Mouse (Mus musculus) stomach, embryonic 15.5 days (tissue): Measurements from ENCODE around the gene Gm49373. TPM values are rescaled to one million over a fixed set of nuclear protein-coding genes. Genes with fewer than 3 reads are reported as not detected.
A peak's percentile ranks its signal among the peaks of the same experiment; 100 is the strongest.
"Not testable (repeated sequence)": the region's sequence is repeated elsewhere in the genome, so short reads cannot be mapped to it uniquely, and the experiment has no call there.

Experiments used
- ATAC-seq: fragments of 200-750 bp; cut with Nextera tagmentation; 2 replicates; pipeline ENCODE4 v1.8.0; 2017; ENCODE audit warnings: low read depth, moderate number of reproducible peaks, moderate TSS enrichment; ENCODE audit not compliant: insufficient read depth, low FRiP score
- H3K27ac ChIP-seq: fragments of 300-500 bp; sonication (generic); 2 replicates; pipeline ENCODE4 v1.5.1; 2015; ENCODE audit warnings: mild to moderate bottlenecking, inconsistent platforms
- H3K27me3 ChIP-seq: fragments of 300-500 bp; sonication (generic); replicated peaks from 2 replicates; pipeline ENCODE4 v1.6.1; 2015; ENCODE audit warnings: inconsistent platforms
- H3K36me3 ChIP-seq: fragments of 300-500 bp; sonication (generic); 2 replicates; pipeline ENCODE4 v1.6.1; 2015; ENCODE audit warnings: inconsistent platforms
- H3K4me1 ChIP-seq: fragments of 300-500 bp; sonication (generic); 2 replicates; pipeline ENCODE4 v1.6.1; 2015; ENCODE audit warnings: inconsistent platforms
- H3K4me2 ChIP-seq: fragments of 300-500 bp; sonication (generic); 2 replicates; pipeline ENCODE4 v1.6.1; 2015; ENCODE audit warnings: mild to moderate bottlenecking, inconsistent platforms
- H3K4me3 ChIP-seq: fragments of 300-500 bp; sonication (generic); replicated peaks from 2 replicates; pipeline ENCODE4 v1.5.1; 2015; ENCODE audit warnings: inconsistent platforms
- H3K9ac ChIP-seq: fragments of 300-500 bp; sonication (generic); 2 replicates; pipeline ENCODE4 v1.6.1; 2015; ENCODE audit warnings: inconsistent platforms
- H3K9me3 ChIP-seq: fragments of 300-500 bp; sonication (generic); 2 replicates; pipeline ENCODE4 v1.6.1; 2016; ENCODE audit warnings: inconsistent platforms
- WGBS: fragments of 180-500 bp; shearing (Covaris S2); methylation state at CpG from one replicate; pipeline ENCODE4 v1.1.7; 2015; 5-methylcytosine and 5-hydroxymethylcytosine counted together
- polyA plus RNA-seq: library from polyadenylated mRNA; unstranded; fragments of >200 nt; fragmentation: Nextera tagmentation; extraction: Ambion mirVana; gene quantifications from 2 replicates; pipeline ENCODE4 v1.2.1, GENCODE M21; 2015

Gene Gm49373
- polyA plus RNA-seq, 1 experiment from 2014 or later, result 0.82 TPM

DNA sequence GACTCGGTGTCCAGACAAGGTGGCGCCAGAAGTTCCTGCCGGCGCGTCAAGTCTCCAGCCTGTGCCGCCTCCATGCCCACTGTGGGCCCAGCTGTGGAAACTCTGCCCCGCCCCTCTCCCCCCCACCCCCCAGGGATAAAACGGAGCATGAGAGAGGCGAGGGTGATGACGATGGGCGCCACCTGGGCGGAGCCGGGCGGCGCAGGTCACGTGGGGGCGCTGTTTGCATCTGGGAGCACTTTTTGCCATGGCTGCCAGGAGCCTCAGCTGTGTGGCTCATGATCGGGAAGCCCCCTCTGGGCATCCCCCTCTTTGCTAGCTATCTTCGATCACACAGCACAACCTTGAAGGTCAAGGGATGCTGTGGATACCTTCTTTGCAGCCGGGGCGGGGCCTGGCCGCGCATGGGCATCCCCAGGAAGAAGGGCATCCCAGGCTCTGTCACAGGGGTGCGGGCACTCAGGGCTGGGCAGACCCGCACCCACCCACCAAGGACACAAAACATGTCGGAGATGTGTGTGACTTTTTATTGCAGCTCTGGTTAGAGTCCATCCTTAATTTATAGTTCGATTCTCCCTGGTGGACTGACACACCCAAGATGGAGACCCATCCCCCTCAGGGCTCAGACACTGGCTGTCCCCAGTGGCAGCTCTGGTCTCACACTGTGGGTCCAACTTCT is 5.8 kb downstream of the Gm49373 start, which contains the start of gene Zglp1:
TSS of gene Zglp1 (minus strand) at position 88 of the 679 bp plus-strand sequence.
- Histone ChIP-seq H3K9ac (no peak within 1 kb of the TSS), H3K9me3 (no peaks in the 10 kb centered on the region), H3K36me3 (peaks cover 27% of the 10 kb centered on the region), H3K4me3 (no peak within 1 kb of the TSS), H3K4me2 (no peak within 1 kb of the TSS), H3K4me1 (0 out of 2 replicates have a peak, but pooled peaks cover 7% of the 10 kb centered on the region), H3K27me3 (no peaks in the 10 kb centered on the region), H3K27ac (no peak within 1 kb of the TSS)
- no peak for ATAC-seq
- WGBS, result 83% methylated on average over 27 of the region's 27 CpGs

DNA sequence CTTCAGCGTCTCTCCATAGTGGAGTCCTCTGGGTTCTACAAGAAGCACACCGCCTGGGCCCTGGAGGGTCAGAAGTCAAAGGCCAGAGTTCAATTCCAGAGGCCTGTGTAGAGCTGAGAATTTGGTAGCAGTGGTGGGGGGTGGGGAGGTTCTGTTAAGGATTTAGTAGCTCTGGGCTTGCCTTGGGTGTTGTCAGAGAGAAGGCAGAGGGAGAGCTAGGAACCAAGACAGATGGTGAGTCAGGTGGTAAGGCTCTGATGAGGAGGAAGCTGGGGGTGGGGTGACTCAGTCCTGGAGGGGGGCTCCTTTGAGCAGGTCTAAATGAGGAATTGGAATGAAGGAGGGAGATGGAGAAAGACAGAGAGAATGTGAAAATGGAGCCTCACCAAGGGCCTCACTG is 10.0 kb downstream of the Gm49373 start:
- no peaks in the 10 kb centered on the region for H3K27me3 ChIP-seq
- WGBS, result 89% methylated on average over 2 of the region's 2 CpGs
- H3K36me3 ChIP-seq, result peaks cover 21% of the 10 kb centered on the region
- no peak overlapping the region for H3K27ac ChIP-seq
- no peaks in the 10 kb centered on the region for H3K9me3 ChIP-seq
- ATAC-seq, result no peak
- H3K4me1 ChIP-seq, result no peaks in the 10 kb centered on the region
- no peak overlapping the region for H3K4me3 ChIP-seq
- no peak overlapping the region for H3K9ac ChIP-seq
- H3K4me2 ChIP-seq, result no peak overlapping the region

- Histone ChIP-seq H3K36me3 (no peaks in the 10 kb centered on the region), H3K27me3 (no peaks in the 10 kb centered on the region), H3K27ac (no peak overlapping the region), H3K4me2 (no peak overlapping the region), H3K9me3 (no peaks in the 10 kb centered on the region), H3K4me3 (no peak overlapping the region), H3K4me1 (no peaks in the 10 kb centered on the region), H3K9ac (no peak overlapping the region)
- 60% methylated on average over 10 of the region's 10 CpGs for WGBS
- no peak for ATAC-seq
These were observed 21.3 kb downstream of the Gm49373 start for GRCm38 (mm10) chr9:21051578-21051977.

- Histone ChIP-seq H3K4me2 (no peak overlapping the region), H3K4me3 (no peak overlapping the region), H3K4me1 (peaks cover 3% of the 10 kb centered on the region; the same call in 1 of the 2 replicates), H3K9me3 (no peaks in the 10 kb centered on the region), H3K36me3 (no peaks in the 10 kb centered on the region), H3K9ac (no peak overlapping the region), H3K27me3 (peaks cover 4% of the 10 kb centered on the region; the same call in 1 of the 2 replicates), H3K27ac (no peak overlapping the region)
- ATAC-seq, result no peak
- WGBS, result 82% methylated on average over 3 of the region's 3 CpGs
These were observed 27.7 kb downstream of the Gm49373 start for GRCm38 (mm10) chr9:21045235-21045634.

DNA sequence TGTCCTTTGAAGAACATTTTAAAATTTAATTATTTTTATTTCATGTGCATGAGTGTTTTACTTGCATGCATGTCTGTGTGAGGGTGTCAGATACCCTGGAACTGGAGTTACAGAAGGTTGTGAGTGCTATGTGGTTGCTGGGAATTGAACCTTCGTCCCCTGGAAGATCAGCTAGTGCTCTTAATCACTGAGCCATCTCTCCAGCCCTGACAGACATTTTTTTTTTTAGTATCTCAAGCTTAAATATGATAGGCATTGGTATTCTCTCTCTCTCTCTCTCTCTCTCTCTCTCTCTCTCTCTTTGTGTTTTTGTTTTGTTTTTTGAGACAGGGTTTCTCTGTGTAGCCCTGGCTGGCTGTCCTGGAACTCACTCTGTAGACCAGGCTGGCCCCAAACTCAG is 28.1 kb downstream of the Gm49373 start:
- ATAC-seq, H3K9me3 ChIP-seq: not testable (repeated sequence)
- 39% methylated on average over 1 of the region's 1 CpGs for WGBS

GRCm38 (mm10) chr9:21043563-21043962 is 29.3 kb downstream of the Gm49373 start:
- H3K4me3 ChIP-seq, result no peak overlapping the region
- no peak for ATAC-seq

More for the DNA sequence above, 28.1 kb downstream of the Gm49373 start:
- not testable (repeated sequence) for H3K27ac ChIP-seq, H3K4me1 ChIP-seq, H3K27me3 ChIP-seq, H3K9ac ChIP-seq, H3K4me3 ChIP-seq, H3K4me2 ChIP-seq, H3K36me3 ChIP-seq

GRCm38 (mm10) chr9:21041308-21041707 is 31.6 kb downstream of the Gm49373 start:
- no peak overlapping the region for H3K27ac ChIP-seq
- H3K4me1 ChIP-seq, result peaks cover 18% of the 10 kb centered on the region
- WGBS, result 32% methylated on average over 4 of the region's 4 CpGs
- no peaks in the 10 kb centered on the region for H3K36me3 ChIP-seq
- no peak overlapping the region for H3K4me2 ChIP-seq
- no peak overlapping the region for H3K9ac ChIP-seq
- H3K9me3 ChIP-seq, result no peaks in the 10 kb centered on the region
- H3K4me3 ChIP-seq, result no peak overlapping the region
- H3K27me3 ChIP-seq, result peaks cover 41% of the 10 kb centered on the region
- ATAC-seq, result no peak

More at GRCm38 (mm10) chr9:21043563-21043962, 29.3 kb downstream of the Gm49373 start:
- Histone ChIP-seq H3K4me1 (peaks cover 4% of the 10 kb centered on the region; the same call in 1 of the 2 replicates), H3K9me3 (no peaks in the 10 kb centered on the region), H3K4me2 (no peak overlapping the region), H3K27me3 (peaks cover 18% of the 10 kb centered on the region), H3K9ac (no peak overlapping the region), H3K36me3 (no peaks in the 10 kb centered on the region), H3K27ac (no peak overlapping the region)
- 84% methylated on average over 4 of the region's 4 CpGs for WGBS

DNA sequence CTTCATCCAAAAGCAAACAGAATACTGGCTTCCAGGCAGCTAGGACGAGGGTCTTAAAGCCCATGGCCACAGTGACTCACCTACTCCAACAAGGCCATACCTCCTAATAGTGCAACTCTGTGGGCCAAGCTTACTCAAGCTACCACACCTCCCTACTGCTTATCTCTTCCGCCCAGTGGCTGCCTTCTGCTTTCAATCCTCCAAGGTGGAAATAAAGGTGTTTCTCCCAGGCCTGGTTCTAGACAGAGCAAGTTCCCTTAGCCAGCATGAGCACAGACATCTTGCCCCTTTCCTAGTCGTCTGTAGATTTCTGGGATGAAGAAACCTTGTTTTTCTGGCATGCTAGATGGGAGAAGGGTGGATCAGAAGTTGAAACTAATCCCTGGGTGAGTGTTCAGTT is 33.1 kb downstream of the Gm49373 start:
- H3K9ac ChIP-seq, result no peak overlapping the region
- 72% methylated on average over 3 of the region's 3 CpGs for WGBS
- no peaks in the 10 kb centered on the region for H3K9me3 ChIP-seq
- H3K27ac ChIP-seq, result no peak overlapping the region
- H3K4me2 ChIP-seq, result no peak overlapping the region
- H3K36me3 ChIP-seq, result no peaks in the 10 kb centered on the region
- no peak overlapping the region for H3K4me3 ChIP-seq
- H3K27me3 ChIP-seq, result peaks cover 56% of the 10 kb centered on the region
- ATAC-seq, result no peak; the same call in 1 of the 2 replicates
- peaks cover 20% of the 10 kb centered on the region for H3K4me1 ChIP-seq

DNA sequence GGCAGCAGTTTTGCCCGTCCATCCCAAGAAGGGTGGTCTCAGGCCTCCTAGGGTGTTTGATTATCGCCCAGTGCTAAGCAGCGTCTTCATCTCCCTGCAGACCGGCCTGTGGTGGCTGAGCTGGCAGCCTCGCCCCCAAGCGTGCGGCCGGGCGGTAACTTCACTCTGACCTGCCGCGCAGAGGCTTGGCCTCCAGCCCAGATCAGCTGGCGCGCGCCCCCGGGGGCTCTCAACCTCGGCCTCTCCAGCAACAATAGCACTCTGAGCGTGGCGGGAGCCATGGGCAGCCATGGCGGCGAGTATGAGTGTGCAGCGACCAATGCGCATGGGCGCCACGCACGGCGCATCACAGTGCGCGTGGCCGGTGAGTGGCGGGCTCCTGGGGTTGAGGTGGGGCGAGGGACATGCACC is 35.4 kb downstream of the Gm49373 start:
- Histone ChIP-seq H3K27ac (no peak overlapping the region), H3K9me3 (no peaks in the 10 kb centered on the region), H3K4me1 (peaks cover 30% of the 10 kb centered on the region), H3K27me3 (peaks cover 76% of the 10 kb centered on the region), H3K36me3 (no peaks in the 10 kb centered on the region), H3K4me2 (peak overlapping the region; percentile 62), H3K9ac (no peak overlapping the region), H3K4me3 (peak overlapping the region; percentile 32)
- ATAC-seq, result no peak
- 3% methylated on average over 31 of the region's 31 CpGs for WGBS

DNA sequence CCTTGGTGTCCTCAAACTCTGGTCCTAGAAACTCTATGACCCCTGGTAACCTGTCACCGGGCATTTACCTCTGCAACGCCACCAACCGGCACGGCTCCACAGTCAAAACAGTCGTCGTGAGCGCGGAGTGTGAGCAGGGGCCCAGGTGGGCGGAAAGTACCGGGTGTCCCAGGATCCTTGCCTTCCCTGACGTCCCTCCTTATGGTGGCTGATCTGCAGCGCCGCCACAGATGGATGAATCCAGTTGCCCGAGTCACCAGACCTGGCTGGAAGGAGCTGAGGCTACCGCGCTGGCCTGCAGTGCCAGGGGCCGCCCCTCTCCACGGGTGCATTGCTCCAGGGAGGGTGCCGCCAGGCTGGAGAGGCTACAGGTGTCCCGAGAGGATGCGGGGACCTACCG is 36.2 kb downstream of the Gm49373 start:
- WGBS, result 5% methylated on average over 22 of the region's 22 CpGs
- H3K9me3 ChIP-seq, result no peaks in the 10 kb centered on the region
- no peak overlapping the region for H3K9ac ChIP-seq
- no peak for ATAC-seq
- H3K4me3 ChIP-seq, result no peak overlapping the region
- no peak overlapping the region for H3K27ac ChIP-seq
- H3K4me2 ChIP-seq, result no peak overlapping the region
- no peaks in the 10 kb centered on the region for H3K36me3 ChIP-seq
- peaks cover 84% of the 10 kb centered on the region for H3K27me3 ChIP-seq
- peaks cover 39% of the 10 kb centered on the region for H3K4me1 ChIP-seq

GRCm38 (mm10) chr9:21036161-21036560 is 36.7 kb downstream of the Gm49373 start:
- Histone ChIP-seq H3K9ac (no peak overlapping the region), H3K27ac (no peak overlapping the region), H3K27me3 (peaks cover 87% of the 10 kb centered on the region), H3K4me2 (no peak overlapping the region), H3K9me3 (no peaks in the 10 kb centered on the region), H3K4me3 (no peak overlapping the region), H3K4me1 (peaks cover 44% of the 10 kb centered on the region), H3K36me3 (no peaks in the 10 kb centered on the region)
- no peak for ATAC-seq
- 11% methylated on average over 20 of the region's 20 CpGs for WGBS

DNA sequence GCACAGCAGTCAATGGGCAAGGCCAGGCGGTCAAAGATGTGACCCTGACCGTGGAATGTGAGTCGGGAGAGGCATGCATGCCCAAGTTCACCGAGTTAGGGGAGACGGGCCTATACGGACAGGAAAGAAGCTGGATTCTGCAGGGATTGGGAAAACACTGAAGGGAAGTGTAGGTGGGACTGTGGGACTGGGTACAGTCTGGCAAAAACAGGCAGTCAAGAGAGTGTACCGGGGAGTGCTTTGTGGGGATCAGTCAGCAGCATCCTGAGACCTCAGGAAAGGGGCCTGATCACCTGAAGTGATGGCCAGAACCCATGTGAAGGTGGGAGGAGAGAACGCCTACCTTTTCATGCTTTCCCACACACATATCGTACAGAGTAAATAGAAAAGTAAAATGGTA is 37.3 kb downstream of the Gm49373 start:
- no peak for ATAC-seq
- Histone ChIP-seq H3K27me3 (peaks cover 86% of the 10 kb centered on the region), H3K4me2 (no peak overlapping the region), H3K27ac (no peak overlapping the region), H3K9me3 (no peaks in the 10 kb centered on the region), H3K4me1 (peaks cover 44% of the 10 kb centered on the region), H3K9ac (no peak overlapping the region), H3K4me3 (no peak overlapping the region), H3K36me3 (no peaks in the 10 kb centered on the region)
- 24% methylated on average over 9 of the region's 9 CpGs for WGBS
